Mouse (Mus musculus) brain, embryonic 18.5 days (tissue): ENCODE data around the gene Rufy4.

Experiments used
- DNase-seq: peaks from one replicate; pipeline ENCODE4 v3.0.0-alpha.2; 2012; ENCODE audit warnings: low read depth, low spot score

The Rufy4 gene

GRCm38 (mm10) chr1:74105660-74106059 lies 19.7 kb upstream of the Rufy4 start:
- DNase-seq: no peak

GRCm38 (mm10) chr1:74106214-74106613 lies 19.1 kb upstream of the Rufy4 start:
- DNase-seq: no peak

- no peak for DNase-seq
Observed at GRCm38 (mm10) chr1:74107931-74108618, 17.3 kb upstream of the Rufy4 start.

- DNase-seq: no peak
Observed at GRCm38 (mm10) chr1:74109670-74110069, 15.7 kb upstream of the Rufy4 start.

GRCm38 (mm10) chr1:74110932-74111695 lies 14.2 kb upstream of the Rufy4 start:
- DNase-seq: no peak

- no peak for DNase-seq
Observed at GRCm38 (mm10) chr1:74111696-74112030, 13.7 kb upstream of the Rufy4 start.

GRCm38 (mm10) chr1:74113071-74113470 lies 12.3 kb upstream of the Rufy4 start:
- DNase-seq: no peak

- DNase-seq: no peak
Observed at GRCm38 (mm10) chr1:74117876-74118275, 7.5 kb upstream of the Rufy4 start.

- DNase-seq: no peak
Observed at GRCm38 (mm10) chr1:74119115-74119514, 6.2 kb upstream of the Rufy4 start.

- DNase-seq: no peak
Observed at GRCm38 (mm10) chr1:74121138-74121537, 4.2 kb upstream of the Rufy4 start.

GRCm38 (mm10) chr1:74121821-74122576 lies 3.3 kb upstream of the Rufy4 start:
- DNase-seq: no peak

GRCm38 (mm10) chr1:74123215-74123614 lies 2.1 kb upstream of the Rufy4 start:
- DNase-seq: no peak

- DNase-seq: no peak
Observed at GRCm38 (mm10) chr1:74124021-74124981, 1.0 kb upstream of the Rufy4 start, which contains the start of gene Tns1. Gene Tns1 (minus strand): TSS chr1:74124449.

- no peak for DNase-seq
Observed at GRCm38 (mm10) chr1:74130883-74131659, 5.7 kb downstream of the Rufy4 start.

GRCm38 (mm10) chr1:74132011-74132410 lies 6.7 kb downstream of the Rufy4 start:
- DNase-seq: no peak

- DNase-seq: no peak
Observed at GRCm38 (mm10) chr1:74133954-74134353, 8.6 kb downstream of the Rufy4 start.

- DNase-seq: no peak
Observed at GRCm38 (mm10) chr1:74135326-74135950, 10.1 kb downstream of the Rufy4 start.

GRCm38 (mm10) chr1:74139415-74139814 lies 14.1 kb downstream of the Rufy4 start:
- DNase-seq: no peak

- DNase-seq: no peak
Observed at GRCm38 (mm10) chr1:74141781-74142180, 16.4 kb downstream of the Rufy4 start.
